Mouse (Mus musculus) lung, adult 2 months (tissue): ENCODE measurements around the gene Kcnb1.

Experiments used
- CTCF ChIP-seq: fragments of 200-500 bp; IDR thresholded peaks from 2 replicates; pipeline ENCODE4 v1.5.1; 2011; ENCODE audit warnings: mild to moderate bottlenecking, low read length, control low read depth; ENCODE audit not compliant: insufficient read depth
- POLR2A ChIP-seq: fragments of 200-500 bp; IDR thresholded peaks from 2 replicates; pipeline ENCODE4 v1.6.1; 2011; ENCODE audit warnings: low read depth, mild to moderate bottlenecking, control low read depth, low read length, borderline replicate concordance; ENCODE audit errors: extremely low read depth

- TF ChIP-seq CTCF (no peak), POLR2A (no peak)
Observed at GRCm38 (mm10) chr2:167067575-167067974, 122.4 kb downstream of the Kcnb1 start.
